Mouse (Mus musculus): Measurements from ENCODE around the gene Anks1b.
A peak's percentile ranks its signal among the peaks of the same experiment; 100 is the strongest.
"Not testable (repeated sequence)": the region's sequence is repeated elsewhere in the genome, so short reads cannot be mapped to it uniquely, and the experiment has no call there.

Gene Anks1b

DNA sequence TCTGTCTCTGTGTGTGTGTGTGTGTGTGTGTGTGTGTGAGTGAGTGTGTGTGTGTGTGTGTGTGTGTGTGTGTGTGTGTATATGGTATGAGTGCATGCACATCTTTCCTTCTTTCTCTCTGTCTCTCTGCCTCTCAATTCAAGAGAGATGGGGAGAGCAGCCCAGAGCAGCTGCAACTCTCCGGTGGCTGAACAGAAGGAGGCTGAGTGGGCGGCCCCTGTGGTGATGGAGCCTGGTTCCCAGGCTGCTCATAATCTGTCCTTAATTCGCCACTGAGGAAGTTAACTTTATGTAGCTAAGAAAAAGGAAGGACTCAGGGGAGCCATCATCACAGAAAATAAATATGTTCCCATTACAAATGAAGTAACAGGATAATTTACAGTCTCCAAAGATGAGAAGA lies 723.3 kb downstream of the Anks1b start:
- DNase-seq = no peak

- DNase-seq = no peak
Measured at GRCm38 (mm10) chr10:90599149-90599548, 725.8 kb downstream of the Anks1b start.

GRCm38 (mm10) chr10:90599726-90600531 lies 726.6 kb downstream of the Anks1b start:
- DNase-seq = no peak

DNA sequence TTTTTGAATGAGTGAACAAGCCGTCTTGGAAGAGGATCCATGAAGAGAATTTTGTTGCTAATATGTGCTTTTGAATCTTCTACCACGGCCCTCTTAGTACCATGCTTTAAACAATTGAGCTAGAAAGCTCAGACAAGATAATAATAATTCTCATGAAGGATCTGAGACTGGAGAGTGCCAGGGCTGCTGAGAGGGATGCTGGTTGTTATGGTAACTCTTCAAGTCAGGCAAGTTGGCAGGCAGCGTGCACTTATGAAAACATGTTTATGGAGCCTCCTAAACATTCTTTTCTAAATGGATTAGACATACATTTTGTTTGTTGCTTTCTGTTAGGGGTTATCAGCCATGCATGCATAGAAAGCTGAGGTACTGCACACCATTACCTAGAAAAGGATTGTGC lies 734.3 kb downstream of the Anks1b start:
- no peak for DNase-seq

GRCm38 (mm10) chr10:90609437-90609836 lies 736.1 kb downstream of the Anks1b start:
- DNase-seq = no peak

- no peak for DNase-seq
Measured at GRCm38 (mm10) chr10:90613051-90613450, 739.7 kb downstream of the Anks1b start.

DNA sequence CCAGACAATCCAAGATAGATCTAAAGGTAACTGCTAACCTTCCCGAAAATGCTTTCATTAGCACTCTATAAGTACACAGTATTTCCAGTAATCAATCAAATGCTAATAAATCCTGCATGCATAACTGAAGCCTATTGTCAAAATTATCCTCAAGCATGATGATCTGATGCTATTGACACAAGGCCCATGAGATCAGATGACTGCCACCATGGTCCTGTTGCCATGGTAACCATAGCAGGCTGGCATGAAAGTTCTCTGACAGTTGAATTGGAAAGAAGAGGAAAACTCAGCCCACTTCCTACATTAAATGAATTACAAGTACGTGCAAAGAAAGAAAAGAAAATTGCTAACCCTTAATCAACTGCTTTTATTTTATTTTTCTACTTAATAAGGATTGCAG lies 741.9 kb downstream of the Anks1b start:
- DNase-seq = no peak

DNA sequence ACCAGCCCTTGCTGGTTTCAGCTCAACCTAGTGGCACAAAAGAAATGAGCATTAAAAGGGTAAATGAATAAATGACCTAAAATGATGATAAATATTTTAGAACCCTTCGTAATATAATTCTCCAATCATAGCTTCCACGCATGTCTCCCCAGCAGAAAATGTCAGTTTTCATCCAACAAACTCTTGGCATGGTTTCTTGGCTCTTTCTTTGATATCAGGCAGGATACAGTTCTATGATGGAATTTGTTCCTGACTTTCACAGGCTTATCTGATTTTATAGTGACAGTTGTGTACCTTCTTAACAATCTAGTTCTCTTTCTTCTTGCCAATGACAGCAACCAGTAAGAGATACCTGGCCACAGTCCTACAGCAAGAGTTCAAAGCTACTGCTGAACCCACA lies 743.3 kb downstream of the Anks1b start:
- DNase-seq = no peak

GRCm38 (mm10) chr10:90617664-90618296 lies 744.5 kb downstream of the Anks1b start:
- DNase-seq = no peak

- DNase-seq = no peak
Measured at GRCm38 (mm10) chr10:90627532-90627931, 754.2 kb downstream of the Anks1b start.

GRCm38 (mm10) chr10:90630099-90630698 lies 756.9 kb downstream of the Anks1b start:
- no peak for DNase-seq

GRCm38 (mm10) chr10:90630794-90631193 lies 757.5 kb downstream of the Anks1b start:
- not testable (repeated sequence) for DNase-seq

- no peak for DNase-seq
Measured at GRCm38 (mm10) chr10:90637352-90637751, 764.0 kb downstream of the Anks1b start.

- DNase-seq = no peak
Measured at GRCm38 (mm10) chr10:90649681-90650080, 776.4 kb downstream of the Anks1b start.

GRCm38 (mm10) chr10:90657416-90658120 lies 784.3 kb downstream of the Anks1b start:
- peak; percentile 5 to 9 for DNase-seq

DNA sequence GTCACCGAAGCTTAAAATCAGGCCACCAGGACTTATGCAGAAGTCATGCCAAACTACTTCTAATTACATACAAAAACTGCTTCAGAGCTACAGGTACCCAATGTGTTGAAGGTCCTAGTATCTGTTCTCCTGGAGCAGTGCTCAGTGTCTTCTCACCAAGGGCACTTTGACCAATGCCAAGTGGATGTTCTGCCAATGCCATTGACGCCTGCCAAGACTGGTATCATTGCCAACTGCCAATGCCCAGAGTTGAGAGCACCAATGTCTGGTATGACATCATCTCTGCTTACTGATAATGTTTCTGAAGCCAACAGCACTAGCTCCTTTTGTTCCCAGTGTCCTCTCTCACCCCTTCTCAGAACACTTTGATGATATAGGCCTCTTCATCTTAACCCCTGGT lies 793.4 kb downstream of the Anks1b start:
- DNase-seq = no peak

- no peak for DNase-seq
Measured at GRCm38 (mm10) chr10:90670291-90670690, 797.0 kb downstream of the Anks1b start.

DNA sequence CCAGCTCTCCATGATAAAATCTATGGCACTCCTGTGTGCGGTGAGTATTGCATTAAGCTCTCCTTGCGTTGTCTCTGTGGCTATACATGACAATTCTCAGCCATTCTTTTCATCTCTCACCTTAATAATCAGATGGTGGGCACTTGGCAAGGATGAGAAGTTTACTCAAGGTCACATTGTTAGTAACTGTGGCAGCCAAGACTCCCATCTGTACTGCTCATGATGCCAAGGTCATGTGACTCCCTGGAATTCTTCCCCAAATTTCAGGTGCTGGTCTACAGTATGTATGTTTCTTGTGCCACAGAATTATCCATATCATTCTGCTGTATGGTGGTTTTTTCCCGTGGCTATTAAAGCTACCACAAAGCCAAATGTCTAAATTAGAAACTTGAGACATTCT lies 798.8 kb downstream of the Anks1b start:
- DNase-seq = no peak

DNA sequence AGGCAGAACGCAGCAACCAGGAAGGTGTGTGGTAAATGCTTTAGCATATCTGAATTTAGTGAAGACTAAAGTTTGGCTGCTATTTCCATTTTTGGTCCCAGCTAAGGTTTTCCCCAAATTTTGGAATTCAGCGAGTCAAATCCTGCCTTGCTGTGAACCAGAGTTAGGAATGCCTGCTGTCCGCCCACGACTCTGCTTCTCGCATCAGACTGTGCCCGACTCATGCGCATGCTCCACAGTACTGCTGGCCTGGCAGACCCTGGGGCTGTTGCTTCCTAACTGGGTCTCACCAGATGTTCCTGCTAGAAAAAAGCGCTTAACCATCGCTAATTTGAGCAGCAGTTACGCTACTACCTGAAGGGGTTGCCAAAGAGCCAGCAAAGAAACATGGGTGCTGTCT lies 801.1 kb downstream of the Anks1b start:
- no peak for DNase-seq

DNA sequence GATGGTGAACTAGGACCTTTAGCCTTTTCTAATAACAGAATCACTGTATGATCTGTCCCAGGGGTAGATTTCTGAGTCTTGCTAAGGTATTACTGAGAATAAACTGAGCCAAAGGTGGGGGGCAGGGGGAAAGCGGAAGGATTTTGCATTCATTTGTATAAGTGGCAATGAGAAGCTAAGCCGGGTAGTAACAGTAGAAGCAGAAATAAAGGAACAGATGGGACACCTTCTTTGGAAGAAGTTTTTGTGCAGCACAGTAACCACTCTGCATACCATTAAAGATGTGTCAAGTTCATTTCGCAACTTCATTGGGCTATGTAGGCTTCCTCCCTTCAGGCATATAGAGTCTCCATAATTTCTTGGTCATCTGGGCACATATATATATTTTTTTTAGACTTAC lies 804.1 kb downstream of the Anks1b start:
- DNase-seq = no peak

DNA sequence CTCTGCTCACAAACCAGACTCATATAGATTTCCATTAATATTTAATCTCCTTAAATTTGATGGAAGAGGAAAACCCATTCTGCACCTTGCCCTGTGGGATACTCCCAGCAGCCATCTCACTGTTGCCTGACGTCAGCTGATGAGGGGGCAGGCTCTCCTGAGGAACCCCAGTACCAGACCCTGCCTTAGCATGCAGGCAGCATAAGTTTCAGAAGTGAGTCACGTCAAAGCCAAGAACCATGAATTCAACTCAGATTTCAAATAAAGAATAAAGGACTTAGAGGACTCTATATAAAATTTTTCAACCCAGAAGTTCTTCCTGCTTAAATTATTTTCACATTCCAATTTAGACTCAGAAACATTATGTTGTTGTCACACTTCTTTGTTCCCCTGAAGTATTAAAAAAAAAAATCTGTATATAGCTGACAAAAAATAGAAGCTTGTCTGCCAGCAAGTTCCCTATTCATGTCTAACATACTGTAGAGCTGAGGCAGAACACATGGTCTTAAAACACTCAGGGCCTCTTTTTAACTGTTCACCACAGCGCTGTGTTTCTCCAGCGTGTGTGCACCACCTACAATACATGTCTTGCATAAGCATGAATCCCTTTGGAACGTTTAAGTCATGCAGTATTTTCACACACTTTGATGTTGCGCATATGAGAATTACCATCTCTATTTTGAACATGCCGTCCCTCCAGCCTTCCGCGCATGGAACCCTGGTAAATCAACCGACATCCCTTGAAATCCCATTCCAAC lies 806.6 kb downstream of the Anks1b start:
- DNase-seq = no peak

DNA sequence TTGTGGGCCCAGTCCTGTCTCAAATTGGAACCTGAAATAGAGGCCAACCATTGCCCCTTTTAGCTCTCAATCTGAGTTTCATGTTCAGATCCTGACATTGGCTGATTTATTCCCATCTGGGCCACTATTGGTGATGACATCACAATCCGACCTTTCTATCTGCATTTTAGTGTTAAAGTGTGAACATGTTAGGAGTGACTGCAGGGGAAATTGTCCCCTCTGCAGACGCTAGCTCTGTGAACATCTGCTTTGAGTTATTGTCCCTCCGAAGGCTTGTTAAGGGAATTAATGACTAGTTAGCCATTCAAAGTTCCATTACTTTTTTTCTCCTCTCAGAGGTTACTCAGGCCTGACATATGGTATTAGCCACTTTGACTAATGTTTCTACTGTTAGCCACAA lies 810.5 kb downstream of the Anks1b start:
- DNase-seq = no peak

DNA sequence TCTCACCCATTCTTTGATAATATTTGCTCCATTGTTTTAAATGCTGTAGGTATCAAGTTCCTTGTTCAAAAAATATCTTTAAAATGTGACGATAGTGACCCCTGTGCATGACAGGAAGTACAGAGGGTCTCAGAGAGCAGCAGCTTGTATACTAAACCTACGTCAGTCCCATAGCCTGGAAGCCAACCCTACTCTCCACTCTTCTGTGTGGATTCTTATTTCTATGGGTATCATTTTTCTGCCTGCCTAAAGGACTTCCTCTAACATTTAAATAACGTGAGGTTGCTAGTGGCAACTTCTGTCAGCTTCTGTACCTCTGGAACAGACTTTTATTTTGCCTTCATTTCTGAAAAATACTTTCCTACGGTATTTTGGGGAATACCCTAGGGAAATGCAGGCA lies 812.1 kb downstream of the Anks1b start:
- no peak for DNase-seq
